Mouse (Mus musculus) cortical plate, adult 2 months (tissue): ENCODE results near the gene Tmem141. TPM values are rescaled to one million over a fixed set of nuclear protein-coding genes. Genes with fewer than 3 reads are reported as not detected.
A peak's percentile ranks its signal among the peaks of the same experiment; 100 is the strongest.

Source experiments
- H3K27ac ChIP-seq: fragments of 200-500 bp; 2 replicates; pipeline ENCODE4 v1.5.1; 2012; ENCODE audit warnings: low read length, control low read depth, inconsistent platforms; ENCODE audit not compliant: insufficient read depth
- H3K4me1 ChIP-seq: fragments of 200-500 bp; 2 replicates; pipeline ENCODE4 v1.6.1; 2011; ENCODE audit warnings: low read length; ENCODE audit not compliant: control insufficient read depth, insufficient read depth
- H3K4me3 ChIP-seq: fragments of 200-500 bp; 2 replicates; pipeline ENCODE4 v1.5.1; 2011; ENCODE audit warnings: mild to moderate bottlenecking, low read length, control low read depth; ENCODE audit not compliant: insufficient read depth
- CTCF ChIP-seq: fragments of 200-500 bp; IDR thresholded peaks from 2 replicates; pipeline ENCODE4 v1.5.1; 2011; ENCODE audit warnings: mild to moderate bottlenecking, control low read depth, low read length; ENCODE audit not compliant: insufficient read depth; ENCODE audit errors: extremely low read depth
- POLR2A ChIP-seq: fragments of 200-500 bp; IDR thresholded peaks from 2 replicates; pipeline ENCODE4 v1.6.1; 2011; ENCODE audit warnings: mild to moderate bottlenecking, low read length, control low read depth; ENCODE audit not compliant: insufficient read depth; ENCODE audit errors: extremely low read depth
- polyA plus RNA-seq: library from polyadenylated mRNA; depleted of rRNA; stranded (reverse); fragments of >200 nt; gene quantifications from 2 replicates; pipeline ENCODE4 v1.2.3, GENCODE M21; 2012; rRNA removed

Gene Tmem141
- polyA plus RNA-seq = 73.9 and 82.8 TPM in 2 replicates

- no peaks in the 10 kb centered on the region for H3K4me1 ChIP-seq
- peak within 1 kb of the TSS; percentile 73 for H3K4me3 ChIP-seq
- H3K27ac ChIP-seq = peak within 1 kb of the TSS; percentile 47
- TF ChIP-seq CTCF (peak; percentile 48), POLR2A (peak; percentile 55; the same call in 1 of the 2 replicates)
These were observed at the start of gene Tmem141 for GRCm38 (mm10) chr2:25621229-25622200. Gene Tmem141 (minus strand): TSS chr2:25622005.

GRCm38 (mm10) chr2:25666516-25666915 lies 44.7 kb upstream of the Tmem141 start:
- Histone ChIP-seq H3K4me3 (no peak overlapping the region), H3K27ac (no peak overlapping the region), H3K4me1 (no peaks in the 10 kb centered on the region)
- TF ChIP-seq POLR2A (no peak), CTCF (no peak)

- TF ChIP-seq CTCF = no peak
- TF ChIP-seq POLR2A = no peak
- no peak overlapping the region for H3K27ac ChIP-seq
- H3K4me1 ChIP-seq = no peaks in the 10 kb centered on the region
- H3K4me3 ChIP-seq = no peak overlapping the region
These were observed 42.3 kb upstream of the Tmem141 start for GRCm38 (mm10) chr2:25664125-25664524.

- peak; percentile 67 for TF ChIP-seq CTCF
- no peak for TF ChIP-seq POLR2A
- Histone ChIP-seq H3K4me3 (no peak overlapping the region), H3K4me1 (no peaks in the 10 kb centered on the region), H3K27ac (no peak overlapping the region)
These were observed 41.7 kb upstream of the Tmem141 start for GRCm38 (mm10) chr2:25663511-25663910.

GRCm38 (mm10) chr2:25661245-25661970 lies 39.6 kb upstream of the Tmem141 start:
- TF ChIP-seq CTCF (no peak), POLR2A (no peak)
- no peaks in the 10 kb centered on the region; the same call in 1 of the 2 replicates for H3K4me1 ChIP-seq

GRCm38 (mm10) chr2:25660279-25660678 lies 38.5 kb upstream of the Tmem141 start:
- Histone ChIP-seq H3K27ac (no peak overlapping the region), H3K4me3 (no peak overlapping the region), H3K4me1 (no peaks in the 10 kb centered on the region; the same call in 1 of the 2 replicates)
- no peak for TF ChIP-seq POLR2A
- no peak for TF ChIP-seq CTCF

More at GRCm38 (mm10) chr2:25661245-25661970, 39.6 kb upstream of the Tmem141 start:
- H3K4me3 ChIP-seq = no peak overlapping the region
- no peak overlapping the region for H3K27ac ChIP-seq

GRCm38 (mm10) chr2:25657652-25658051 lies 35.8 kb upstream of the Tmem141 start, which contains the start of gene Lcn5:
Gene Lcn5 (plus strand): TSS chr2:25657952.
- no peaks in the 10 kb centered on the region; the same call in 1 of the 2 replicates for H3K4me1 ChIP-seq
- TF ChIP-seq CTCF (no peak), POLR2A (no peak)
- no peak within 1 kb of the TSS for H3K4me3 ChIP-seq

GRCm38 (mm10) chr2:25657246-25657645 lies 35.4 kb upstream of the Tmem141 start:
- H3K4me1 ChIP-seq = no peaks in the 10 kb centered on the region; the same call in 1 of the 2 replicates
- H3K27ac ChIP-seq = no peak overlapping the region
- no peak overlapping the region for H3K4me3 ChIP-seq
- TF ChIP-seq POLR2A = no peak

More at GRCm38 (mm10) chr2:25657652-25658051, 35.8 kb upstream of the Tmem141 start, which contains the start of gene Lcn5:
- no peak within 1 kb of the TSS for H3K27ac ChIP-seq

- no peaks in the 10 kb centered on the region; the same call in 1 of the 2 replicates for H3K4me1 ChIP-seq
- no peak overlapping the region for H3K27ac ChIP-seq
These were observed 34.9 kb upstream of the Tmem141 start for GRCm38 (mm10) chr2:25656691-25657090.

More at GRCm38 (mm10) chr2:25656691-25657090, 34.9 kb upstream of the Tmem141 start:
- no peak overlapping the region for H3K4me3 ChIP-seq
- TF ChIP-seq CTCF = no peak
- no peak for TF ChIP-seq POLR2A
